Mouse (Mus musculus) kidney, postnatal 10 days (tissue): Measurements from ENCODE around the gene Xlr4a.
"Not testable (repeated sequence)": the region's sequence is repeated elsewhere in the genome, so short reads cannot be mapped to it uniquely, and the experiment has no call there.

Source experiments
- DNase-seq: peaks from one replicate; pipeline ENCODE4 v3.0.0; 2021; ENCODE audit warnings: mixed read lengths

The Xlr4a gene

GRCm38 (mm10) chrX:73082267-73083055, at the start of gene Xlr4a:
TSS of gene Xlr4a (minus strand) at chrX:73082478.
- DNase-seq: not testable (repeated sequence)

DNA sequence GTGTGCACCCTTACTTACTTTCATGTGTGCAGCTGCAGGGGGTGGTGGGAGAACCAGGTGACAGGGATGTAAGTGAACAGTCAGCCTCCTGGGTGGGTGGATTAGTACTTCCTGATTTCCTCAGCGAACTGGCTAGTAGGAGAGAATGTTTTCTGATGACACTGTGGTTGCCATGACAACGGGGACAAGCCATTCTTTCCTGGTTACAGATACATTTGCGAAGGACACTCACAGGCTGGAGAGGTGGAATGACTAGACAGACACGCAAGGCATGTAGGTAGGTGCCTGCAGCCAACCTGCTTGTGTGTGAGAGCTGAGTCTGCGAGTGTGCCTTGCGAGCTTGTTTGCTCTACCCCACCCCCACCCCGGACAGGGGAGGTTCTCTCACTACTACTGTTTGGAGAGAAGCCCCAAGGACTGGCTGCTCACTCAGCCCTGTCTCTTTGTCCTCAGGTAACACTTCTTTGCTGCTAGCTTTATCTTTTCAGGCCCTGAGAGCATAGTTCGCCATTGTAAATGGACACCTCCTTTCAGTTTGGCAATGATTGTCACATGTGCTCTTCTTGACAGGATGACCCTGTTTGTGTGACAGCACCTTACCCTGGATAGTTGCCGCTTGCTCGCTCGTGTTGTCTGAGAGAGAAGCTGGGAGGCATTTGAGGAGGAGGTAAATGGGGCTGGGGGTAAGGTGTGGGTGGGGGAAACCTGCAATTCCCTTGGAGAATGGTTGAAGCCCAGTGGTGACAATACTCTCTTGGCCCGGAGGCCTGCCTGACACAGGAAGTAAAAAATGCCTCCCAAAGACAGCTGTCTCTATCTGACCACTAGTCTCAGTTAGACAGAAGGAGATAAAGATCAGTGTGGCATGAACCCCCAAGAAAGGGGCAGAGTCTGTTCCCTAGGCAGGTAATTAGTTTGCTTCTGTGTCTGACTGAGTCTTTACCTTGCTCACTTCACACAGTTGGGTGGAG, 40.9 kb upstream of the Xlr4a start:
- not testable (repeated sequence) for DNase-seq

DNA sequence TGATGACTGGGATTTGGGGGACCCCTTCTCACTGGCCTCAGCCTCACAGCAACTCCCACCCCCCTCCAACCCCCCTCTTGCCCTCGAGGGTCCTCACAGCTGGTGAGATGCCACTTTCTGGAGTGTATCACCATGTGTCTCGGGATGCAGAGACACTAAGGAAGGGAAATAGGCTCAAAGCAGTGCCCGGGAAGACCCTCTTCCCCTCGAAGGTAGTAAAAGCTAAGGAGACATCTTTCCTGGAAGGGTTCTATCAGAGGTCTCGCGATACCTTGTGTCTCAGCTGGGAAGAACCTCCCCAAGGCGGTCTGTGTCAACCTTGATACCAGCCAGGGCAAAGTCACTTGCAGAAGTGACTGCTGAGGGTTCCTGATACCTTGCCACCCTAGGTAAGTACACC, 34.5 kb upstream of the Xlr4a start, which contains the start of gene Gm14685:
Gene Gm14685 (plus strand): TSS at position 301 of the 400 bp plus-strand sequence.
- not testable (repeated sequence) for DNase-seq

DNA sequence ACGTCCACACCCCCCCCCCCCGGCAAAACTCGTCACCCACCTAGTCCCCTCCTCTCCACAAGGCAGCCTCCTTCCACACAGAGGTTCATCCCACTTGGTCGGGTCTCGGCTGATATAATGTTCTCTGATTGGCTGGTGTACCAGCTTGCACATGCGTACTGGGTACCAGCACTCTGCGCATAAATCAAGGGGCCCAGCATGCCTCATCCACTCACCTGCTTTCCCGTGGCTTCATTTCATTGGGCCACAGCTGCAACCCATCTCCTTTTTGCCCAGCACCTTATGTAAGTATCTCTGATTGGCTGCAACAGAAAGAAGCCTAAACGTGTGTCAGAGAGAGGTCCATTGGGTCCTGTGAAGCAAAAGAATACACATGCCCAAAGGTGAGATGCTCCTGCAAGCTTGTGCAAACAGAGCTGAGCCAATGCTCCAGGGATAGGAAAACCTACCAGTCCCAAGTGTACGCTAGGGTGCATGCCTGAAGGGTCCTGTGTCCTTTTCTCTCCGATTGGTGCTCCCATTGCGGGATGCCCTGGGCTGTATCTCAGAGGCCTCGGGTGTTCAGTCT, 14.7 kb upstream of the Xlr4a start, which contains the start of gene Xlr3a:
Gene Xlr3a (minus strand): TSS at position 155 of the 568 bp plus-strand sequence.
- not testable (repeated sequence) for DNase-seq

GRCm38 (mm10) chrX:73066765-73067312, 15.4 kb downstream of the Xlr4a start:
- not testable (repeated sequence) for DNase-seq

- DNase-seq: no peak
Observed at GRCm38 (mm10) chrX:73064415-73064793, 17.9 kb downstream of the Xlr4a start, which contains the start of gene Pnma3. TSS of gene Pnma3 (plus strand) at chrX:73064787.

DNA sequence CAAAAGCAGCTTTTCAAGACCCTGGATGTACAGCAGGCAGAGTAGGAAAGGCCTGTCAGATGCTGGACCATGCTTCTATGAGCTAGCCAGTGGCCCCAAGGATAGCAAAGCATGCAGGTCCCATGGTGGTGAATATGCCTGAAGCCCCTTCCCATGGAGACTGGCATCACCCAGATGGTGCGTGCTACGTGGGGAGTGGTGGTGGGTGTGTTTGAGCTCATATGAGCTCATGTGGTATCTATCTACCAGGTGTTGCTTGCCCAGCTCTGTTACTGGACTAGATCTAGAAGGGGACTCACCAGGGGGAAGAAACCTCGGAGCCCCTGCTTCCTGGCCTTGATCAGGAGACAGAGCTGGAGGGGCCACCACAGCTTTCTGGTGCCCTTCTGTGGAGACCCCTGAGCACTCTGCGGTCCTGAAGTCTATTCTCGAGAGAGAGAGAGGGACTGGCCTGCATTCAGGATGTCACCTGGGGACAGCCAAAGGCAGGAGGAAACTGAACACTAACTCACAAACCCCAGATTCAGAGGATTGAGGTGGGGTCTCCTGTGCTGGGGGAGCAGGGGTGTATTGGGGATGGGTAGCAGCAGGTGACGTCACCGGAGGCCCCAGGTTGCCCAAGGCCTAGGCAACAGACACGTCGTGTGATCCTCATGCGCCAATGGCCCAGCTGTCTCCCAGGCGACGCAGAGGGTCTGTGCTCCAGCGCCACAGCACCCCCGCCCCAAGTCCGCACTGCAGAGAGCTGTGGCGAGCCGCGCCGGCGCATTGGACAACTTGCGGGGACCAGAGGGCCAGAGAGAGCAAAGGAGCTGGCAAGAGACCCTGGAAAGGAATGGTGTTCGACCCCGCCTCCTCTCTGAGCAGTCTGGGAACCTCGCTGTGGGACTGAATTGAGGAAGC, 18.5 kb downstream of the Xlr4a start:
- DNase-seq: peak; percentile 27

- DNase-seq: no peak
Observed at GRCm38 (mm10) chrX:73062323-73062722, 20.0 kb downstream of the Xlr4a start.

- DNase-seq: no peak
Observed at GRCm38 (mm10) chrX:73061528-73061927, 20.8 kb downstream of the Xlr4a start.

GRCm38 (mm10) chrX:73053860-73054563, 28.3 kb downstream of the Xlr4a start:
- peak; percentile 94 for DNase-seq

GRCm38 (mm10) chrX:73039666-73040065, 42.6 kb downstream of the Xlr4a start:
- no peak for DNase-seq

- no peak for DNase-seq
Observed at GRCm38 (mm10) chrX:73038831-73039230, 43.4 kb downstream of the Xlr4a start.

DNA sequence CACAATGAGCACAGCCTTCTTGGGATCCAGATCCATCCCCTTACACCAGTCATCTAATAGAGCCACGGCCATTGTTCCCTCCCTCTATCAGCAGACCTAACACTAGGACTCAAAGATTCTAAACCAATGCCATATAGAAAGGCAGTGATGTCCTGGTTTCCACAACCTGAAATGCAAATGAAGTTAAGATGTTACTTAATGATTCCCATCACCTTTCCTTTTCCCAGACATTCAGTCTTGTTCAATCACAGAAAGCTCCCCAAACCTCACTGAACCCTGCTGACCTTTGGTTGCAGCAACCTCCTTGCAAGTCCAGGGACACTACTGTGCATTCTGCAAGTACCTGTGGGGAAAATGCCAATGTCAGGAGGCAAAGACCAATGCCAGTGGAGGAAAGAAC, 45.3 kb downstream of the Xlr4a start, which contains the start of gene Pnma5:
Gene Pnma5 (minus strand): TSS at position 101 of the 400 bp plus-strand sequence.
- no peak for DNase-seq
